Mouse (Mus musculus): ENCODE results near the gene Aamdc.

DNA sequence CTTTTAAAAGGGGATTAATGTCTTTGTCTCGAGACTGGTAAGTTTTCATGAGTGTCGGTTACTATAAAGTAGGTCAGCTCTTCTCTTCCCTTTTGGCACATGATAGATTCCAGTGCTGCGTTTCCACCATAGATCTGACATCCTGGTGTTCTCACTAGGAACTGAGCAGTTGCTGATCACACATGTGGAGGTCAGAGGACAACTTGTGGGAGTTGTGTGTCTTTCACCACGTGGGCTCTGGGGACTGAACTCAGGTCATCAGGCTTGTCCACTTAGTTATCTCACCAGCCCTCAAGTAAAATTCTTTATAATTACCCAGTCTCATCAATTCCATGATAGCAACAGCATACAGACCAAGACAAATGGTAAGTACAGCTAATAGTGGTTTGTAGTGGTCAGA is 9.9 kb downstream of the Aamdc start:
- TF ChIP-seq MYC (IDR thresholded peaks at IDR 0.05; ENCODE audit: low read depth, low read length) = no peak
- TF ChIP-seq ETS1 (conservative IDR thresholded peaks at IDR 0.05; ENCODE audit: low read depth, low read length) = no peak
- no peak for TF ChIP-seq SMC3 (IDR thresholded peaks at IDR 0.05; ENCODE audit: low read depth, low read length)
- no peak for TF ChIP-seq CTCF (conservative IDR thresholded peaks at IDR 0.05 in 1 of 2, IDR thresholded peaks at IDR 0.05 in 1 of 2; ENCODE audit: low read depth in 2 of 2, low read length in 2 of 2)
- no peak for TF ChIP-seq ZNF384 (IDR thresholded peaks at IDR 0.05; ENCODE audit: low read depth, low read length)
- no peak for TF ChIP-seq MAX (IDR thresholded peaks at IDR 0.05; ENCODE audit: low read length)
- TF ChIP-seq CHD1 (IDR thresholded peaks at IDR 0.05; ENCODE audit: low read depth, low read length) = no peak
- TF ChIP-seq RCOR1 (conservative IDR thresholded peaks at IDR 0.05; ENCODE audit: low read depth, low read length) = no peak
- TF ChIP-seq ELF1 (IDR thresholded peaks at IDR 0.05; ENCODE audit: low read depth, low read length) = no peak
- no peak for TF ChIP-seq POLR2A (IDR thresholded peaks at IDR 0.05; ENCODE audit: low read depth, low read length)
- TF ChIP-seq EP300 (IDR thresholded peaks at IDR 0.05; ENCODE audit: low read length) = no peak
- no peak for TF ChIP-seq POLR2AphosphoS2 (IDR thresholded peaks at IDR 0.05; ENCODE audit: low read depth, low read length)

All from CH12.LX (cell line).